Mouse (Mus musculus): ENCODE results near the gene Tm9sf3. TPM values are rescaled to one million over a fixed set of nuclear protein-coding genes. Genes with fewer than 3 reads are reported as not detected.

Gene Tm9sf3
- polyA plus RNA-seq, 1 experiment: 92.8 TPM

DNA sequence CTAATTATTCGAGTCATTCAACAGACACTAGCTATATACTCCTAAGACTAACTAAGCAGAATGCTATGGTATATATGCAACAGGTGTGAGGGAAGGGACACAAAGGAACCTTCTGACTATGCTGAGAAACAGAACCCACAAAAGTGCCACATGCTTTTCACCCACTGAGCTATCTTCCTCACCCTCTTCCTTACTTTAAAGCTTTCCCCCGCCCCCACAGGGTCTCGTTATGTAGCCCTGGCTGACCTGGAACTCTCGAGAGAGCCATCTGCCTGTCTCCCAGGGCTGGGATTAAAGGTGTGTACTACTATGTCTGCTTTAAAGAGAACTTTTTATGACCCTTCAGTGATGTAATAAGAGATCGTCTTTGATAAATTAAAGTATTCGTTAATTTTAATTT, 4.5 kb downstream of the Tm9sf3 start:
- H3K27me3 ChIP-seq (ENCODE audit: control insufficient read depth, insufficient read depth, low read length): no peaks in the 10 kb centered on the region
- 78% methylated on average over 6 of the region's 6 CpGs for WGBS
- TF ChIP-seq CTCF (IDR thresholded peaks at IDR 0.05; ENCODE audit: borderline replicate concordance, insufficient read depth, low read depth, low read length) (no peak), POLR2A (IDR thresholded peaks at IDR 0.05; ENCODE audit: borderline replicate concordance, insufficient read depth, low read length) (no peak)
- H3K4me3 ChIP-seq (replicated peaks; ENCODE audit: insufficient read depth, low read depth, low read length): no peak overlapping the region
- peaks cover 5% of the 10 kb centered on the region for H3K4me1 ChIP-seq (ENCODE audit: control insufficient read depth, insufficient read depth, low read length)
- H3K27ac ChIP-seq (ENCODE audit: insufficient read depth, low read length): no peak overlapping the region
- no peak for DNase-seq

GRCm38 (mm10) chr19:41258707-41259106, 5.1 kb downstream of the Tm9sf3 start:
- H3K4me3 ChIP-seq (replicated peaks; ENCODE audit: insufficient read depth, low read depth, low read length): no peak overlapping the region
- peaks cover 5% of the 10 kb centered on the region for H3K4me1 ChIP-seq (ENCODE audit: control insufficient read depth, insufficient read depth, low read length)
- DNase-seq: peak in 1 of 2 experiments; percentile 27
- no peaks in the 10 kb centered on the region for H3K27me3 ChIP-seq (ENCODE audit: control insufficient read depth, insufficient read depth, low read length)
- H3K27ac ChIP-seq (ENCODE audit: insufficient read depth, low read length): no peak overlapping the region
- TF ChIP-seq POLR2A (IDR thresholded peaks at IDR 0.05; ENCODE audit: borderline replicate concordance, insufficient read depth, low read length): no peak
- TF ChIP-seq CTCF (IDR thresholded peaks at IDR 0.05; ENCODE audit: borderline replicate concordance, insufficient read depth, low read depth, low read length): peak; percentile 32; the same call in 1 of the 2 replicates
- 44% methylated on average over 2 of the region's 2 CpGs for WGBS

- 47% methylated on average over 5 of the region's 5 CpGs for WGBS
Observed at GRCm38 (mm10) chr19:41254584-41254983, 9.2 kb downstream of the Tm9sf3 start.

DNA sequence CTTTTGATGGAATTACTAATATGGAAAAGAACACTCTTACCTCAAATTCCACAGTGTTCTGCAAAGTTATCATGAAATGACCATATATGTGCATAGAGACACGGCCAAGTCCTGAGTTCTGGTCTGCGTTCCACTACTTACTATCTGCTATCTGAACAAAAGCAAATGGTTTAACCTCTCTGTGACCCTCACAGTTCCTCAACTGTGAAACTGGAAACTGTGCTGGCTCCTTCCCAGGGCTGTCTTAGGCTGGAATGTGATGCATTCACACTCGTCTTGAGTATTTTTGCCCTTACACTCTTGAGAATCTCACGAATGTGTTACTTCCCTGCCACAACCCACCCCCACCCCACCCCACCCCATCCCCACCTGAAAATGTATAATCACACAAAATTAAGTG, 14.8 kb downstream of the Tm9sf3 start:
- Histone ChIP-seq H3K4me1 (ENCODE audit: control insufficient read depth, insufficient read depth, low read length) (no peaks in the 10 kb centered on the region), H3K27me3 (ENCODE audit: control insufficient read depth, insufficient read depth, low read length) (no peaks in the 10 kb centered on the region), H3K4me3 (replicated peaks; ENCODE audit: insufficient read depth, low read depth, low read length) (no peak overlapping the region), H3K27ac (ENCODE audit: insufficient read depth, low read length) (no peak overlapping the region)
- TF ChIP-seq CTCF (IDR thresholded peaks at IDR 0.05; ENCODE audit: borderline replicate concordance, insufficient read depth, low read depth, low read length): no peak
- no peak for TF ChIP-seq POLR2A (IDR thresholded peaks at IDR 0.05; ENCODE audit: borderline replicate concordance, insufficient read depth, low read length)
- no peak for DNase-seq
- 76% methylated on average over 4 of the region's 4 CpGs for WGBS

More at GRCm38 (mm10) chr19:41254584-41254983, 9.2 kb downstream of the Tm9sf3 start:
- Histone ChIP-seq H3K27ac (ENCODE audit: insufficient read depth, low read length) (no peak overlapping the region), H3K4me3 (replicated peaks; ENCODE audit: insufficient read depth, low read depth, low read length) (no peak overlapping the region), H3K27me3 (ENCODE audit: control insufficient read depth, insufficient read depth, low read length) (no peaks in the 10 kb centered on the region), H3K4me1 (ENCODE audit: control insufficient read depth, insufficient read depth, low read length) (no peaks in the 10 kb centered on the region)
- TF ChIP-seq POLR2A (IDR thresholded peaks at IDR 0.05; ENCODE audit: borderline replicate concordance, insufficient read depth, low read length): no peak
- no peak for TF ChIP-seq CTCF (IDR thresholded peaks at IDR 0.05; ENCODE audit: borderline replicate concordance, insufficient read depth, low read depth, low read length)
- DNase-seq: peak in 1 of 2 experiments; percentile 10

GRCm38 (mm10) chr19:41248271-41248670, 15.5 kb downstream of the Tm9sf3 start:
- no peak overlapping the region for H3K27ac ChIP-seq (ENCODE audit: insufficient read depth, low read length)
- no peak overlapping the region for H3K4me3 ChIP-seq (replicated peaks; ENCODE audit: insufficient read depth, low read depth, low read length)
- H3K4me1 ChIP-seq (ENCODE audit: control insufficient read depth, insufficient read depth, low read length): no peaks in the 10 kb centered on the region
- no peak for DNase-seq
- no peaks in the 10 kb centered on the region for H3K27me3 ChIP-seq (ENCODE audit: control insufficient read depth, insufficient read depth, low read length)
- TF ChIP-seq POLR2A (IDR thresholded peaks at IDR 0.05; ENCODE audit: borderline replicate concordance, insufficient read depth, low read length) (no peak), CTCF (IDR thresholded peaks at IDR 0.05; ENCODE audit: borderline replicate concordance, insufficient read depth, low read depth, low read length) (no peak)
- whole genome bisulfite sequencing: 92% methylated on average over 3 of the region's 3 CpGs

DNA sequence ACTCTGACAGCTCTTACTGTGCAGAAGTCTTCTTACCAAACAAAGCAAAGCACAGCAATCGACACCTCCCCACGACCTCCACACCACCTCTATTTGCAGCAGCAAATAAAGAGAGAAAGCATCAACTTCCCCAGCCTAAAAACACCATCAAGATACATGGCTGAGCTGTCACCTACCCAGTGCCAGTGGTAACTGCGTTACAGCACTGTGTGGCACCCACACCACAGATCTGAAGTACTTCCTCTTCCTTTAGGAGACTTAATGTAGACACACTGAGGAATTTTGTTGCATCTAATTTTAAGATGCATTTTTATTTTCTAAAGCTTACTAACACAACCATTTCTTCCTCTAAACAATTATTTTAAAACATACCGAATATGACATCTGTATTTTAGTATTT, 17.5 kb downstream of the Tm9sf3 start:
- H3K4me1 ChIP-seq (ENCODE audit: control insufficient read depth, insufficient read depth, low read length): no peaks in the 10 kb centered on the region
- no peaks in the 10 kb centered on the region for H3K27me3 ChIP-seq (ENCODE audit: control insufficient read depth, insufficient read depth, low read length)
- H3K4me3 ChIP-seq (replicated peaks; ENCODE audit: insufficient read depth, low read depth, low read length): no peak overlapping the region
- no peak overlapping the region for H3K27ac ChIP-seq (ENCODE audit: insufficient read depth, low read length)
- TF ChIP-seq POLR2A (IDR thresholded peaks at IDR 0.05; ENCODE audit: borderline replicate concordance, insufficient read depth, low read length) (no peak), CTCF (IDR thresholded peaks at IDR 0.05; ENCODE audit: borderline replicate concordance, insufficient read depth, low read depth, low read length) (no peak)
- WGBS: 85% methylated on average over 4 of the region's 4 CpGs
- DNase-seq: no peak

GRCm38 (mm10) chr19:41244581-41244980, 19.2 kb downstream of the Tm9sf3 start:
- no peak overlapping the region for H3K27ac ChIP-seq (ENCODE audit: insufficient read depth, low read length)
- H3K27me3 ChIP-seq (ENCODE audit: control insufficient read depth, insufficient read depth, low read length): no peaks in the 10 kb centered on the region
- no peak overlapping the region for H3K4me3 ChIP-seq (replicated peaks; ENCODE audit: insufficient read depth, low read depth, low read length)
- peak; percentile 25 to 30 for DNase-seq
- TF ChIP-seq CTCF (IDR thresholded peaks at IDR 0.05; ENCODE audit: borderline replicate concordance, insufficient read depth, low read depth, low read length) (peak; percentile 47), POLR2A (IDR thresholded peaks at IDR 0.05; ENCODE audit: borderline replicate concordance, insufficient read depth, low read length) (no peak)
- 64% methylated on average over 6 of the region's 6 CpGs for WGBS
- H3K4me1 ChIP-seq (ENCODE audit: control insufficient read depth, insufficient read depth, low read length): no peaks in the 10 kb centered on the region

DNA sequence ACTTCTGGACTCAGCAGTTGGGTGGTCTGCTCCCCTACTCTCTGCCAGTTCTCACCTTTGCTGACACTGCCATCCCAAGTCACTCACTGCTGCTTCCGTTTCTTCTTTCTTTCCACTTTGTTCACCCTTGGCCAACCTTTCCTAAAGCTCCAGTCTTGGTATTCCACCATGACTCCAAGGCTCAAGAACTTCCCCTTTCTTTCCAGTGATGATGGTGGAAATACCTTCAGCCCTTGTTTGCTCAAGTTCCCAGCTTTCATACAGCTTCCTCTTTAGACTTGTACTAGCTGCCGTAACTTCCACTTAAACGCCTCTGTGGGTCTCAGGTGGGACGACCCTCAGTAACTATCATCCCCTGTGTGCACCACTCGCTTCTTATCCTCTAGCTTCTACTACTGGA, 21.8 kb downstream of the Tm9sf3 start:
- WGBS: 94% methylated on average over 5 of the region's 5 CpGs
- Histone ChIP-seq H3K27me3 (ENCODE audit: control insufficient read depth, insufficient read depth, low read length) (no peaks in the 10 kb centered on the region), H3K27ac (ENCODE audit: insufficient read depth, low read length) (no peak overlapping the region), H3K4me3 (replicated peaks; ENCODE audit: insufficient read depth, low read depth, low read length) (no peak overlapping the region), H3K4me1 (ENCODE audit: control insufficient read depth, insufficient read depth, low read length) (no peaks in the 10 kb centered on the region)
- no peak for TF ChIP-seq CTCF (IDR thresholded peaks at IDR 0.05; ENCODE audit: borderline replicate concordance, insufficient read depth, low read depth, low read length)
- TF ChIP-seq POLR2A (IDR thresholded peaks at IDR 0.05; ENCODE audit: borderline replicate concordance, insufficient read depth, low read length): no peak
- DNase-seq: no peak
